Mouse (Mus musculus): ENCODE measurements around the gene Pola2. TPM values are rescaled to one million over a fixed set of nuclear protein-coding genes. Genes with fewer than 3 reads are reported as not detected.

The Pola2 gene
- polyA plus RNA-seq, 1 experiment from 2014 or later = 16.6 TPM

- Histone ChIP-seq H3K4me2 (replicated peaks; ENCODE audit: low read depth, low read length) (no peak overlapping the region), H3K36me3 (ENCODE audit: insufficient read depth, low read length) (no peaks in the 10 kb centered on the region), H3K27me3 (replicated peaks; ENCODE audit: insufficient read depth, low read length) (no peaks in the 10 kb centered on the region), H3K9me3 (ENCODE audit: low read length) (no peaks in the 10 kb centered on the region), H3K27ac (ENCODE audit: low read length) (peak overlapping the region; percentile 54; the same call in 1 of the 2 replicates), H3K9ac (replicated peaks; ENCODE audit: low read depth) (no peak overlapping the region), H3K4me3 (ENCODE audit: low read depth, low read length) (no peak overlapping the region), H3K4me1 (ENCODE audit: insufficient read depth, low read depth, low read length) (peaks cover 36% of the 10 kb centered on the region)
- no peak for TF ChIP-seq EP300 (IDR thresholded peaks at IDR 0.05)
- TF ChIP-seq CTCF (IDR thresholded peaks at IDR 0.05) = no peak
- ATAC-seq (no peak), DNase-seq (ENCODE audit: low spot score) (no peak)
- 30% methylated on average over 8 of the region's 8 CpGs for WGBS
Observed at GRCm38 (mm10) chr19:5944145-5944544, 19.9 kb downstream of the Pola2 start.

GRCm38 (mm10) chr19:5943404-5943803 lies 20.6 kb downstream of the Pola2 start:
- 91% methylated on average over 15 of the region's 15 CpGs for WGBS
- ATAC-seq = no peak
- Histone ChIP-seq H3K4me3 (ENCODE audit: low read depth, low read length) (no peak overlapping the region), H3K27ac (ENCODE audit: low read length) (no peak overlapping the region), H3K9me3 (ENCODE audit: low read length) (no peaks in the 10 kb centered on the region), H3K9ac (replicated peaks; ENCODE audit: low read depth) (no peak overlapping the region), H3K27me3 (replicated peaks; ENCODE audit: insufficient read depth, low read length) (no peaks in the 10 kb centered on the region), H3K4me1 (ENCODE audit: insufficient read depth, low read depth, low read length) (peaks cover 36% of the 10 kb centered on the region), H3K36me3 (ENCODE audit: insufficient read depth, low read length) (no peaks in the 10 kb centered on the region), H3K4me2 (replicated peaks; ENCODE audit: low read depth, low read length) (no peak overlapping the region)
- TF ChIP-seq EP300 (IDR thresholded peaks at IDR 0.05) = no peak
- no peak for TF ChIP-seq CTCF (IDR thresholded peaks at IDR 0.05)
- no peak for DNase-seq (ENCODE audit: low spot score)

- Histone ChIP-seq H3K4me2 (replicated peaks; ENCODE audit: low read depth, low read length) (no peak overlapping the region), H3K9ac (replicated peaks; ENCODE audit: low read depth) (no peak overlapping the region), H3K36me3 (ENCODE audit: insufficient read depth, low read length) (no peaks in the 10 kb centered on the region), H3K27me3 (replicated peaks; ENCODE audit: insufficient read depth, low read length) (no peaks in the 10 kb centered on the region), H3K27ac (ENCODE audit: low read length) (no peak overlapping the region), H3K4me1 (ENCODE audit: insufficient read depth, low read depth, low read length) (peaks cover 36% of the 10 kb centered on the region), H3K9me3 (ENCODE audit: low read length) (no peaks in the 10 kb centered on the region), H3K4me3 (ENCODE audit: low read depth, low read length) (no peak overlapping the region)
- WGBS = 78% methylated on average over 7 of the region's 7 CpGs
- ATAC-seq (no peak), DNase-seq (ENCODE audit: low spot score) (no peak)
- TF ChIP-seq EP300 (IDR thresholded peaks at IDR 0.05) (no peak), CTCF (IDR thresholded peaks at IDR 0.05) (no peak)
Observed at GRCm38 (mm10) chr19:5942581-5942980, 21.4 kb downstream of the Pola2 start.

DNA sequence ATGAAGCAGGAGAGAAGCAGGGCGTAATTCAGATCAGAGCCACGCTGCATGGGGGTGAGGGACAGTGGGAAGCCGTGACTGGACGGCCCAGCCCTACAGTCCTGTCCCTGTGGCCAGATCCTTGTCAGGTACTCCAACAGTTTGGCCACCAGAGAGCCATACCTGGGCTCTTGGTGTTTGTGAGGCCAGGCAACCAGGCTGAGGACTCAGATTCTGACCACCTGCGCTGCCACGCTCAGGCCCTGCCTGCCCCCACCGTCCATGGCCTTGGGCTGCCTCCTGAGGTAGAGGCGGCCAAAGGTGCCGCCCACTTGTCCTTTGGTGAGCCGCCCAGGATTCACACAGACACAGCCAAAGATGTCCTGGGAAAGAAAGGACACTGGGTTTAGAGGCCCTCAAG lies 23.3 kb downstream of the Pola2 start:
- Histone ChIP-seq H3K4me1 (ENCODE audit: insufficient read depth, low read depth, low read length) (peaks cover 32% of the 10 kb centered on the region), H3K27me3 (replicated peaks; ENCODE audit: insufficient read depth, low read length) (no peaks in the 10 kb centered on the region), H3K9ac (replicated peaks; ENCODE audit: low read depth) (no peak overlapping the region), H3K27ac (ENCODE audit: low read length) (peak overlapping the region; percentile 59), H3K4me2 (replicated peaks; ENCODE audit: low read depth, low read length) (no peak overlapping the region), H3K9me3 (ENCODE audit: low read length) (no peaks in the 10 kb centered on the region), H3K4me3 (ENCODE audit: low read depth, low read length) (no peak overlapping the region), H3K36me3 (ENCODE audit: insufficient read depth, low read length) (no peaks in the 10 kb centered on the region)
- no peak for DNase-seq (ENCODE audit: low spot score)
- TF ChIP-seq EP300 (IDR thresholded peaks at IDR 0.05) = no peak
- TF ChIP-seq CTCF (IDR thresholded peaks at IDR 0.05) = no peak
- WGBS = 70% methylated on average over 10 of the region's 10 CpGs
- ATAC-seq = no peak

DNA sequence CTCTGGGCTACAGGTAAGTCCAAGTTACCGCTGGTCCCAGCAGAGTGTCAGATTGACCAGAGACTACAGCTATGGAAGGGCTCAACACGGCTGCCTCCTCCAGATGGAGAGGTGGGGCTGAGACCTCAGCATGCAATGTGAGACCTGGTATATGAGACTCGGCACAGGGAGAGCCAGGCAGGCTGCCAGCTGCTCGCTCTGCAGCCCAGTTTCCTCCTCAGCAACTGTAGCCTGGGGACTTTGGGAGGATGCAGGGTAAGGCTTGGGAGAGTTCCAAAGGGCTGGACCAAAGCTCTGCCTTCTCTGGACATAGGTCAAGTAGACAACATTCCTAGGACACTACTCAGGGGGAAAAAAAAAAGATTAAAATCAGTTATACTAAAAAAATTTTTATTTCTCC lies 23.8 kb downstream of the Pola2 start:
- 37% methylated on average over 4 of the region's 4 CpGs for WGBS
- peak; percentile 88 for DNase-seq (ENCODE audit: low spot score)
- H3K27ac ChIP-seq (ENCODE audit: low read length) = peak overlapping the region; percentile 59

DNA sequence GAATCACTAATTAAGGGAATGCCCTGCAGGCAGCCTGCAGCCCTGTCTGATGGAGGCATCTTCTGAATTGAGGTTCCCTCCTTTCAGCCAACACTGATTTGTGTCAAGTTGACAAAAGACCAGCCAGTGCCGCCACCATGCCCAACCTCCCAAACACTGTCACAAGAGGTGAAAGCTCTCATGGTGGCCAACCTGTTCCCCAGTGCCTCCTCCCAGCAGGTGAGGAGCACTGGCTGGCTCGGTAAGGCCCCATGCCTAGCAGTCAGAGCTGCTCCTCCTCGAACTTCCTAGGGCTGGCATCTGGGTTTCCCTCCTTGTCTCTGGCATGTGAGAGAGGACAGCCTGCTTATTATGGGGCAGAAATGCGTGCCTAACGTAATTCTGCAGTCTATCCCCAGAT lies 24.3 kb downstream of the Pola2 start:
- H3K4me1 ChIP-seq (ENCODE audit: insufficient read depth, low read depth, low read length) = peaks cover 33% of the 10 kb centered on the region
- ATAC-seq = no peak
- WGBS = 84% methylated on average over 5 of the region's 5 CpGs

More for the DNA sequence above, 23.8 kb downstream of the Pola2 start:
- TF ChIP-seq EP300 (IDR thresholded peaks at IDR 0.05) = peak; percentile 28; the same call in 1 of the 2 replicates
- TF ChIP-seq CTCF (IDR thresholded peaks at IDR 0.05) = no peak
- Histone ChIP-seq H3K4me3 (ENCODE audit: low read depth, low read length) (no peak overlapping the region), H3K9ac (replicated peaks; ENCODE audit: low read depth) (no peak overlapping the region), H3K4me1 (ENCODE audit: insufficient read depth, low read depth, low read length) (peaks cover 32% of the 10 kb centered on the region), H3K27me3 (replicated peaks; ENCODE audit: insufficient read depth, low read length) (no peaks in the 10 kb centered on the region), H3K4me2 (replicated peaks; ENCODE audit: low read depth, low read length) (no peak overlapping the region), H3K36me3 (ENCODE audit: insufficient read depth, low read length) (no peaks in the 10 kb centered on the region), H3K9me3 (ENCODE audit: low read length) (no peaks in the 10 kb centered on the region)
- ATAC-seq = peak; percentile 26

DNA sequence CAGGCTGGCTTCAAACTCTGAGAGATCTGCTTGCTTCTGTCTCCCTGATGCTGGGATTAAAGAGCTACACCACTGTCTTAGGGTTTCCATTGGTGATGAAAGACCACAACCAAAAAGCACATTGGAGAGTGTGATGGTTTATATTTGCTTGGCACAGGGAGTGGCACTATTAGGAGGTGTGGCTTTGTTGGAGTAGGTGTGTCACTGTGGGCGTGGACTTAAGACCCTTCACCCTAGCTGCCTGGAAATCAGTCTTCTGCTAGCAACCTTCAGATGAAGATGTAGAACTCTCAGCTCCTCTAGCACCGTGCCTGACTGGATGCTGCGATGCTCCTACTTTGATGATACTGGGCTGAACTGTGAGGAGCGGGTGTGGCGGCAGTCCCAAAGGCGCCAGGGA lies 25.5 kb downstream of the Pola2 start:
- TF ChIP-seq EP300 (IDR thresholded peaks at IDR 0.05) (no peak), CTCF (IDR thresholded peaks at IDR 0.05) (no peak)
- peaks cover 25% of the 10 kb centered on the region for H3K4me1 ChIP-seq (ENCODE audit: insufficient read depth, low read depth, low read length)
- ATAC-seq (no peak), DNase-seq (ENCODE audit: low spot score) (no peak)
- no peak overlapping the region for H3K9ac ChIP-seq (replicated peaks; ENCODE audit: low read depth)
- no peaks in the 10 kb centered on the region for H3K36me3 ChIP-seq (ENCODE audit: insufficient read depth, low read length)
- peak overlapping the region; percentile 68 for H3K27ac ChIP-seq (ENCODE audit: low read length)
- WGBS = 84% methylated on average over 6 of the region's 6 CpGs
- H3K4me2 ChIP-seq (replicated peaks; ENCODE audit: low read depth, low read length) = no peak overlapping the region
- no peak overlapping the region for H3K4me3 ChIP-seq (ENCODE audit: low read depth, low read length)
- no peaks in the 10 kb centered on the region for H3K27me3 ChIP-seq (replicated peaks; ENCODE audit: insufficient read depth, low read length)
- no peaks in the 10 kb centered on the region for H3K9me3 ChIP-seq (ENCODE audit: low read length)

More for the DNA sequence above, 24.3 kb downstream of the Pola2 start:
- Histone ChIP-seq H3K27me3 (replicated peaks; ENCODE audit: insufficient read depth, low read length) (no peaks in the 10 kb centered on the region), H3K27ac (ENCODE audit: low read length) (peak overlapping the region; percentile 59), H3K4me2 (replicated peaks; ENCODE audit: low read depth, low read length) (no peak overlapping the region), H3K4me3 (ENCODE audit: low read depth, low read length) (no peak overlapping the region), H3K9me3 (ENCODE audit: low read length) (no peaks in the 10 kb centered on the region), H3K9ac (replicated peaks; ENCODE audit: low read depth) (no peak overlapping the region), H3K36me3 (ENCODE audit: insufficient read depth, low read length) (no peaks in the 10 kb centered on the region)
- TF ChIP-seq CTCF (IDR thresholded peaks at IDR 0.05) (no peak), EP300 (IDR thresholded peaks at IDR 0.05) (no peak)
- DNase-seq (ENCODE audit: low spot score) = no peak

Data from lung, postnatal 0 days (tissue).